Mouse (Mus musculus): ENCODE measurements around the gene Lrrc4c.

Lrrc4c gene

GRCm38 (mm10) chr2:96853797-96854196, 535.8 kb downstream of the Lrrc4c start:
- no peak for DNase-seq (ENCODE audit: low spot score)

DNA sequence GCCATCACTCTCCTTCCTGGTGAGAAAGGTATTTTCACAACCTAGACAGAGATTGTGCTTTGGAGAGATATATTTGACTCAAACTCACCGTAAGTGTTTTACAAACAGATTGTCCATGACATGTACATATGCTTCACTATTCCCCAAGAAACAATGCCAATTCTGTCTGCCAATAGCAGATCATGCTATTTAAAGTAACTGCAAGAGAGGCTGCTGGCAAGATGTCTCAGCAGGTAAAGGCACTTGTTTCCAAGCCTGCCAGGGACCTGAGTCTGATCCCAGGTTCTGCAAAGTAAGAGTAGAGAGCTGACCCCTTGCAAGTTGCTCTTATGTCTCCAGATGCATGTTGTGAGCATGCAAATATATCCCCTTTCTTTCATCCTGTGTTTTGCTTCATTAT, 558.1 kb downstream of the Lrrc4c start:
- DNase-seq (ENCODE audit: low spot score): no peak

DNA sequence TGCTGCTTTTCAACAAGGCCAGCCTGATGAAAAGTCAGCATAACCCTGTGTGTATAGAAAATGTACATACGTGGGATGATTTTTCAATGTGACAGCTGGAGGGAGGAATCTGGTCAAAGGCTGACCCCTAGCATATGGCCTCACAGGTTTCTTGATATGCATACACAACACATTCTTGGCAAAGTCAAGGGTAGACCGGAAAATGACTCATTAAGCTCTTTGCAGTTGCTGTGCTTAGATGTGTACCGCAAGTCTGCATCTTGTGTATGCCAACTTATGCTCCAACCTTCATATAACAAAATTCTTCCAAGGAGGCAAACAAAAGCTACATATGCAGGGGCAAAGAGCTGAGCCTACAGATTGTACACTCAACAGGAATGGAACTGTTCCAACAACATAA, 631.6 kb downstream of the Lrrc4c start:
- DNase-seq (ENCODE audit: low spot score): no peak

GRCm38 (mm10) chr2:96999521-96999920, 681.6 kb downstream of the Lrrc4c start:
- no peak for DNase-seq (ENCODE audit: low spot score)

DNA sequence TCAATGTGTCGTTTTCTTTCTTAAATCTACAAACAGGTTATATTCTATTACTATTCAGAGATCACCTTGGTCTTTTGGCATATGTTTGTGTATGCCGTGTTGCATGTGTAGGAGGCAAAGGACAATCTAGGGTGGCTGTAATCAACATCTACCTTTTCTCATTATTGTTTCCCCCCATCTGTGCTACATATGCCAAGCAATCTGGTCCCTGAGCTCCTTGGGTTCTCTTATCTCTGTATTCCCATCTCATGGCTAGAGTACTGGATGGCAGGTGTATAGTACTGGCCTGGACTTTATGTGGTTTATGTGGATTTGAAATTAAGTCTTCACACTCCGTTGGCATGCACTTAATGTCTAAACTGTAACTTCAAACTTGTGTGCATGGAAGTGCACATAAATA, 700.4 kb downstream of the Lrrc4c start:
- no peak for DNase-seq (ENCODE audit: low spot score)

- DNase-seq (ENCODE audit: low spot score): no peak
Observed at GRCm38 (mm10) chr2:97026991-97027390, 709.0 kb downstream of the Lrrc4c start.

GRCm38 (mm10) chr2:97027585-97027984, 709.6 kb downstream of the Lrrc4c start:
- no peak for DNase-seq (ENCODE audit: low spot score)

GRCm38 (mm10) chr2:97036401-97036800, 718.4 kb downstream of the Lrrc4c start:
- DNase-seq (ENCODE audit: low spot score): no peak

DNA sequence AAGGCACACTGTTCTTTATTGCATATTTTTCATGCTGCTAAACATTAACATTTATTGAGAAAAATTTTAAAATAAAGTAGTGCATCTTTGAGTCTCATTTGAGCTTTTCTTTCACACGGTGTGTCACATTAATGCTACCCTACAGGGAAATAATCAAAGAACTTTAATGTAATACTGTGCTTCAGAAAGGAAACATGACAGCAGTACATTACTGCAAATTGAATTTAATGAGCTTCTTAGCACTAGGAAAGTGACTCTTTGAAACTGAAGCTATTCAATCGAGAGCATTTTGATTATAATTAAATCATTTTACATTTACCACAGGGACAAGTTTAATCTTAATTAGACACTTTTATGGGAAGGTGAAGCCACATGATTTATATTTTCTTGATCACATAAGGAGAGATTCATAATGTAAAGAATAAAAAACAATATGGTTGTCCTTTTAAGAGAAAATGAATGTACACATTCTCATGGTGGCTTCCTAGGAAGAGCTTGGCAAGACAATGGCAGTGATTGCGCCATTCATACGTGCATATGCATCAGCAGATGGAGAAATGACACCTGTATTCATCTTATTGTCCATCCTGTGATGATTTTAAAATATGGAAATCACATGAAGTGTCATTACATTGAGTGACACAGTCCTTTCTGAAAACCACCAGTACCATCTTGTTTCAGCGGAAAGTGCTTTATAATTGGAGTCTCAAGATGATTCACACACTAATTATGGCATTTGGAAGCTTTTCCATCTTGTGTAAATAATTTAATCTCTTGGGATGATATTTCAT, 719.2 kb downstream of the Lrrc4c start:
- DNase-seq (ENCODE audit: low spot score): no peak

DNA sequence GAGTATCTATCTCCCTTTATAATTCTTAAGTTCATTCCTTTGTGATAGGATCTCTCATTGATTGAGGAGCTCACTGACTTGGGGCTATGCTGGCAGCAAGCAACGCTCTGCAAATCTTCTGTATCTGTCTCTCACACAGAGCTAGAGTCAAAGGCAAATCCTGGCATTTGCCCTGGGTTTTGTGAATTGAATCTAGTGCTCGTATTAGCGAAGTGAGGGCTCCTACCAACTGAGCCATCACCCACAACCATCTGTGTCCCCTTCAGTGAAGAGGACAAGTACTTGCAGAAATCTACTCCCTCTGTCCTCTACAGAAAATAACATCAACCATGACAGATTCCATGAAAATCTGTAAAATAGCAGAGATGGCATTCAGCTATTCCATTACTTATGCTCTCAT, 726.0 kb downstream of the Lrrc4c start:
- DNase-seq (ENCODE audit: low spot score): no peak

- no peak for DNase-seq (ENCODE audit: low spot score)
Observed at GRCm38 (mm10) chr2:97045628-97046027, 727.7 kb downstream of the Lrrc4c start.

- no peak for DNase-seq (ENCODE audit: low spot score)
Observed at GRCm38 (mm10) chr2:97080156-97080555, 762.2 kb downstream of the Lrrc4c start.

- no peak for DNase-seq (ENCODE audit: low spot score)
Observed at GRCm38 (mm10) chr2:97097965-97098364, 780.0 kb downstream of the Lrrc4c start.

- no peak for DNase-seq (ENCODE audit: low spot score)
Observed at GRCm38 (mm10) chr2:97103398-97104162, 785.6 kb downstream of the Lrrc4c start.

DNA sequence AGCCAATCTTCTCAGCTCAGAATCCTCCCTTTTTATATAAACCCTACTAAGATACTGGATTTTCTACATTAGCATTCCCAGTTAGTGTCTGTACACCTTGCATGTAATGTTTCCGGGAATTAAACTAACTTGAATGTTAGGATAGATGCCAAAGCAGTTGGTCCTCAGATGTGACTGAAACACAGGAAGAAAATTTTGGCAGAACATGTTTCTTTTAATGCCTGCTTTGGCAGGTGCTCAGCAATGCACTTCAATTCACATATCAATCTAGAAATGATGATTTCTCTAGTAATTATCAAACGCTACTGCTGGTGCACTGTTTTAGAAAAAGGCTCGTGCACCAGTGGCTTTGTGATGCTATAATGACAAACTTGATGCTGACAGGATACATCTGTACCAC, 806.3 kb downstream of the Lrrc4c start:
- DNase-seq (ENCODE audit: low spot score): no peak

GRCm38 (mm10) chr2:97138454-97138853, 820.5 kb downstream of the Lrrc4c start:
- DNase-seq (ENCODE audit: low spot score): no peak

DNA sequence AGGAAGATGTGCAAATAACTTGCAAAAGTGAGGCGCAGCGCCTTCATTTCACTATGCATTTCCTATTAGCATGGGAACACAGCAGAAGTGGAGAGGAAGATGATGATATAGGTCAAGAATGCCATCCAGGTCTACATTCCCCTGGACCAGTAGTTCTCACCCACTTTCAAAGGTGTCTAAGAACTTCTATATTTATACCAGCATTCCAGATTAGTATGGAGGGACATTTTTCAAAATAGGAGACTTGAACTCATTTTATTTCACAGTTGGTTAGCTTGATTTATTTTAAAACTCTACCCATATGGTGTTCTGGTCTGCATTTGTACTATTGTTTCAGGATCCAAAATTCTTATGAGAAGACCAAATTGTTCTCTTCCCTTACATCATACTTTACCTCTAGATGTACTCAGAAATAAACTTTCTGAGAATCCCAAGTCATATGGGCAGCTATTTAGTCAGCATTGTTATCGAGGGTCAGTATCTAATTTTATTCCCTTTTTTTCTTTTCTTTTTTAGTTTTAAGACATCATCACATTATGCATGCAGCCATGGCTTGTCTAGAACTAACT, 833.7 kb downstream of the Lrrc4c start:
- DNase-seq (ENCODE audit: low spot score): no peak

DNA sequence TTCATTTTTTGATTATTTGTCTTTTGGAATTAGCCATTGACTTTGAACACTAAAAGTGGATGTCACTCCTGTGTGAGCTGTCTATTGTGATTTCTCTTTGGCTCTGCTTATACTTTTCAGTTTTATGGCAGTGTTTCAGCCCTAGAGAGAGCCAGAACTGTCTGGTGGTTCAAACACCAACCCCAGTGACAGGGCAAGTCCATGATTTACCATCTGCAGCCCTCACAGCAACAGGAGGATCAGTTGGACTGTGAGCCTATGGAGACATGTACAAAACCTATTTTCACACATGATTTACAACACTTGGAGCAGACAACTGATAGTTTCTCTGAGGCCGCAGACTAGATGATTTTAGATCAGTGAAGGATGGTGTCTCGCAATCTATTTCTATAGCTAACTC, 847.8 kb downstream of the Lrrc4c start:
- no peak for DNase-seq (ENCODE audit: low spot score)

DNA sequence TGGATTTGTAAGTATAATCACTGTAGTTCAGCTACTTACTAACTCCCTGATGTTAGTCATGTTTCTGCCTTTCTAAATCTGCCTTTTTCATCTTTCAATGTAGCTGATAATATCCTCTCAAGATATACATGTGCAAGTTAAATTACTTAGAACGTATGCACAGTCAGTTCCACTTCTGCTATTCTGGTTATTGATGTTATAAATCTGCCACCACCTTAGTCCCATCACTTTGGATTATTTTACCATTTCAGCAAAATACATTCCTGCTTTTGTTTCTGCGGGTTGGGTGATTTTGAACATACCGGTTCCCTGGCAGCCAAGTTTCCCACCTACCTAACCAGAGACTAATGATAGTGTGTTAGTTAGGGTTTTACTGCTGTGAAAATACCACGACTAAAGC, 860.4 kb downstream of the Lrrc4c start:
- DNase-seq (ENCODE audit: low spot score): no peak

GRCm38 (mm10) chr2:97196968-97197606, 879.1 kb downstream of the Lrrc4c start:
- no peak for DNase-seq (ENCODE audit: low spot score)

DNA sequence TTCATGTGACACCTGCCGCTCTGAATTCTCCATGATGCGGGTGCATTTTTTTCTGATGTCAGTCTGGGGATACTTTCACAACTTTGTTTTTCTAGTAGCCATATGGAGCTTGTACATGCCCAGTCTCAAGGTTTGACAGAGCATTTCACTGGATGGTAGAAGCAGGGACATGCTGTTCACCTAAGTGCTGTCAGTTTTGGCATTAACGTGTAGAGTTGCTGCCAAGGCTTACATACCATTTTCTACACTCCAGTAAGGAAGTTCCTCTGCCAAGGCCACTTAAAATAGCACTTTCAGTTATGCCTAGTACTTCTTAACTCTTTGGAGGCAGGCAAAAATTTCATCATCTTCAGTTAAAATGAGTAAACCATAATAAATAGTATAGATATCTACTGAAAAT, 915.0 kb downstream of the Lrrc4c start:
- DNase-seq (ENCODE audit: low spot score): no peak

- DNase-seq (ENCODE audit: low spot score): no peak
Observed at GRCm38 (mm10) chr2:97234074-97234473, 916.1 kb downstream of the Lrrc4c start.

- no peak for DNase-seq (ENCODE audit: low spot score)
Observed at GRCm38 (mm10) chr2:97274651-97275050, 956.7 kb downstream of the Lrrc4c start.
